Mouse (Mus musculus): ENCODE measurements at regions not wholly inside any gene's neighbourhood (a gene's known extent, or its start where the extent isn't known, plus 50 kb on each side); places are given as distances from the start of the nearest gene placed in this dataset.

DNA sequence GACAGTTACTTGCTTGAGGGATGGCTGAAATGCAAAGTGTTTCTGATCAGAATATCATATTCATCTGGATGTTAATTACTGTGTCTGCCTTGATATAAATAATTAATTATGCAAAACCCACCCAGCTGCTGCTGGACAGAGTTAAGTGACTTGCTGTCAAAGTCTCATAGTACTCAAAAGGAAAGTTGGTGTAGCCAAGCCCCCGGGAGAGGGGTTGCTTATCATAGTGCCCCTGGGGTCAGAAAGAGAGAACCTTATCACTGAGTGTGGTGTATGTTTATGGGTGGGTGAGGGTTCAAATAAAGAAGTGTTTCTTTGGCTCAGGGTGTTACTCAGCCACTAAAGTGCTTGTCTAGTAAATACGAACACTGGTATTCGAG is 211.6 kb downstream of the Cmpk2 start:
- Histone ChIP-seq H3K9ac (ENCODE audit: low read length) (no peak overlapping the region), H3K27me3 (ENCODE audit: control insufficient read depth, insufficient read depth, low read length) (no peaks in the 10 kb centered on the region), H3K27ac (replicated peaks) (no peak overlapping the region), H3K36me3 (ENCODE audit: control insufficient read depth, insufficient read depth, low read length) (no peaks in the 10 kb centered on the region), H3K4me1 (replicated peaks; ENCODE audit: control insufficient read depth, insufficient read depth) (no peaks in the 10 kb centered on the region), H3K4me3 (ENCODE audit: low read depth, low read length) (no peak overlapping the region), H3K4me2 (replicated peaks; ENCODE audit: low read depth) (no peak overlapping the region), H3K9me3 (ENCODE audit: control insufficient read depth, low read length) (no peaks in the 10 kb centered on the region)
- TF ChIP-seq CTCF (IDR thresholded peaks at IDR 0.05; ENCODE audit: low read depth), result no peak
- TF ChIP-seq EP300 (optimal IDR thresholded peaks at IDR 0.05), result no peak
- ATAC-seq (ENCODE audit: low FRiP score, low TSS enrichment) (no peak), DNase-seq (ENCODE audit: low spot score) (no peak)
- 29% methylated on average over 3 of the region's 3 CpGs for WGBS

DNA sequence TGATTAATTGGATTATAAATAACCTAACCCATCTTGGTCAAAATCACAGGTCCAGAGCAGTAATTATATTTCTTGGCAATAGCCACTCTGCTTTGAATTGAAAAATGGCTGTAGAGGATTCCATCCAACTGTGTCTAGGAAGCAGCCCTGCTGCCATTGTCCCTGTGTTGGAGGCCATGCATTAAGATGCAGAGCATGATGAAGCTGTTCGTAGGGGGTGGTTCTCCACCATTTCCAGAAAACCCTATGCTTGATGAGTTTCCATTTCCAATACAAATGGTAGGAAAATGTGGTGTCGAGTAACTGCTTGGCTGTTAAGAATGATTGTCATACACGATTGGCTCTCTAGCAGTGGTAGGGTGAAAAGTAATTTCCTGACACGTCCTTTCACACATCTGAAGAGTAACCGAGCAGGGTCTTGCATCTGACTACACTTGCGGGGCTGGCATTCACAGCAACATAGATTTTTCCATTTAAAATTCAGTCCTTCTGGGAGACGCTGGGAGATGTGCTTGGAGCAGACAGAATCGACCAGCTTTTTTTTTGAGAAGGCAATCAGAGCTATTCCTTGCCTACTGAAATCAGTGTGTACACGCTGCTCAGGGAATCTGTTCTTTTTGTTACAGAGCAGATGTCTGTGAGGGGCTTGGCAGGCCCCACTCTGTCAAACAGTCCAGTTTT is 211.0 kb downstream of the Cmpk2 start:
- TF ChIP-seq EP300 (optimal IDR thresholded peaks at IDR 0.05) (no peak), CTCF (IDR thresholded peaks at IDR 0.05; ENCODE audit: low read depth) (no peak)
- WGBS, result 64% methylated on average over 9 of the region's 9 CpGs
- H3K36me3 ChIP-seq (ENCODE audit: control insufficient read depth, insufficient read depth, low read length), result no peaks in the 10 kb centered on the region
- H3K9ac ChIP-seq (ENCODE audit: low read length), result no peak overlapping the region
- no peak for DNase-seq (ENCODE audit: low spot score)
- H3K27me3 ChIP-seq (ENCODE audit: control insufficient read depth, insufficient read depth, low read length), result no peaks in the 10 kb centered on the region
- no peak overlapping the region for H3K4me2 ChIP-seq (replicated peaks; ENCODE audit: low read depth)
- no peaks in the 10 kb centered on the region for H3K9me3 ChIP-seq (ENCODE audit: control insufficient read depth, low read length)
- no peak overlapping the region for H3K27ac ChIP-seq (replicated peaks)
- H3K4me3 ChIP-seq (ENCODE audit: low read depth, low read length), result no peak overlapping the region
- no peaks in the 10 kb centered on the region for H3K4me1 ChIP-seq (replicated peaks; ENCODE audit: control insufficient read depth, insufficient read depth)
- no peak for ATAC-seq (ENCODE audit: low FRiP score, low TSS enrichment)

DNA sequence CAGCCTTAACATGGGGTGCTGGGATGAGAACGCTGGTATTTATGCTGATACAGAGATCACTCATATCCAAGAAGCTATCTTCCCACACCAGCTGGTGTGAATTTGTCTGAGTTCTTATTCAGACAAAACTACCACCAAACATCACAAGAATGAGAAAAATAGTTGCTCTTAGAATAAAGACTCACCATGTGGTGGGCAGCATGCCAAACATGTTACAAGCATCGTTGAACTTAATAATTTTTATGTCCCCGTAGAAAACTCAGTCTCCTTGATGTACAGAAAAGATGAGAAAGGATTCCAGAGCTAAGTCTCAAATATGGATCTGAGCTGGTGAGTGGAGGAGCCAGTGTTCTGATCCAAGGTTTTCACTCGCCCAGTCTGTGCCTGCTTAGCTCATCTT is 196.5 kb downstream of the Cmpk2 start:
- TF ChIP-seq EP300 (optimal IDR thresholded peaks at IDR 0.05) (no peak), CTCF (IDR thresholded peaks at IDR 0.05; ENCODE audit: low read depth) (no peak)
- no peak for ATAC-seq (ENCODE audit: low FRiP score, low TSS enrichment)
- no peak overlapping the region for H3K9ac ChIP-seq (ENCODE audit: low read length)
- no peaks in the 10 kb centered on the region for H3K27me3 ChIP-seq (ENCODE audit: control insufficient read depth, insufficient read depth, low read length)
- WGBS, result 72% methylated on average over 4 of the region's 4 CpGs
- H3K27ac ChIP-seq (replicated peaks), result no peak overlapping the region
- no peak overlapping the region for H3K4me3 ChIP-seq (ENCODE audit: low read depth, low read length)
- no peak for DNase-seq (ENCODE audit: low spot score)
- H3K36me3 ChIP-seq (ENCODE audit: control insufficient read depth, insufficient read depth, low read length), result no peaks in the 10 kb centered on the region
- H3K4me1 ChIP-seq (replicated peaks; ENCODE audit: control insufficient read depth, insufficient read depth), result no peaks in the 10 kb centered on the region
- no peak overlapping the region for H3K4me2 ChIP-seq (replicated peaks; ENCODE audit: low read depth)
- no peaks in the 10 kb centered on the region for H3K9me3 ChIP-seq (ENCODE audit: control insufficient read depth, low read length)

DNA sequence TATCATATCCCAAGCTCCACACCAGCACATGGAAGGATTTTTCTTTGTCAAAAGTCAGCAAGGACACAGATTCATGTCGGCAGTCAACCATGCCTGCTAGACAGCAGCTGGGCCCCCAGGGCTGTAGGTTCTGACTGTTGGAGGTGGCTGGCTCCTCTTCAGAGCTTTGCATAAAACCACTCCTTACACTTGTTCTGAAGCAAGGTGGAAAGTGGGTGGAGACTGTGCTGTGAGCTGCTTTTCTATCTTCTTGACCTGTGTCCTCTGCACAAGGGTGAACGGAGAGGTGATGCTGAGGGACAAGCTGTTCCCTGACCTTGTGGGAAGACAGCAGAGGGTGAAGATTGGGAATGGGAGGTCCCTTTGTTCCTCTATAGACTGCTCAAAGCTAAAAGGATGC is 185.2 kb downstream of the Cmpk2 start:
- ATAC-seq (ENCODE audit: low FRiP score, low TSS enrichment) (no peak), DNase-seq (ENCODE audit: low spot score) (no peak)
- no peak overlapping the region for H3K4me2 ChIP-seq (replicated peaks; ENCODE audit: low read depth)
- no peaks in the 10 kb centered on the region for H3K27me3 ChIP-seq (ENCODE audit: control insufficient read depth, insufficient read depth, low read length)
- TF ChIP-seq CTCF (IDR thresholded peaks at IDR 0.05; ENCODE audit: low read depth) (no peak), EP300 (optimal IDR thresholded peaks at IDR 0.05) (no peak)
- H3K36me3 ChIP-seq (ENCODE audit: control insufficient read depth, insufficient read depth, low read length), result no peaks in the 10 kb centered on the region
- no peaks in the 10 kb centered on the region for H3K9me3 ChIP-seq (ENCODE audit: control insufficient read depth, low read length)
- H3K4me3 ChIP-seq (ENCODE audit: low read depth, low read length), result no peak overlapping the region
- no peak overlapping the region for H3K9ac ChIP-seq (ENCODE audit: low read length)
- H3K27ac ChIP-seq (replicated peaks), result no peak overlapping the region
- whole genome bisulfite sequencing, result 89% methylated on average over 2 of the region's 2 CpGs
- no peaks in the 10 kb centered on the region for H3K4me1 ChIP-seq (replicated peaks; ENCODE audit: control insufficient read depth, insufficient read depth)

DNA sequence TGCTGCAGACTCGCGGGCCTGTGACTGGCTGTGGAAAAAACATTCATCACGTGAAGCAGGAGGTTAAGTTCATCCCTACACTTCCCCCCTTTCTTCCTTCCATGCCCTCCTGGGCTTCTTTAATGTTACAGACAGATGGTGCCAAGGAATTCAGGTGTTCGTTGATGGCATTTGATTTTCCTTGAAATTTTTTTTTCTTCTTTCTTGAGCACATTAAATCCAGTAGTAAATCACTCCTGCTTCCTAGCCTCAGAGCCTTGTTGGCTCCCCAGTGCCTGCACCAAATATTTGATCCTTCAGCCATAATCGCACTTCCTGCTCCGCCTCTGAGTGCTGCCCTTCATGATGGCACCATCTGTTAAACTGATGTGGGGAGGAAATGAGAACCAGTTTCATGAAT is 184.8 kb downstream of the Cmpk2 start:
- H3K9me3 ChIP-seq (ENCODE audit: control insufficient read depth, low read length), result no peaks in the 10 kb centered on the region
- no peak overlapping the region for H3K4me2 ChIP-seq (replicated peaks; ENCODE audit: low read depth)
- H3K4me1 ChIP-seq (replicated peaks; ENCODE audit: control insufficient read depth, insufficient read depth), result no peaks in the 10 kb centered on the region
- DNase-seq (ENCODE audit: low spot score) (no peak), ATAC-seq (ENCODE audit: low FRiP score, low TSS enrichment) (no peak)
- no peak for TF ChIP-seq EP300 (optimal IDR thresholded peaks at IDR 0.05)
- no peak for TF ChIP-seq CTCF (IDR thresholded peaks at IDR 0.05; ENCODE audit: low read depth)
- no peak overlapping the region for H3K4me3 ChIP-seq (ENCODE audit: low read depth, low read length)
- no peak overlapping the region for H3K9ac ChIP-seq (ENCODE audit: low read length)
- no peak overlapping the region for H3K27ac ChIP-seq (replicated peaks)
- H3K36me3 ChIP-seq (ENCODE audit: control insufficient read depth, insufficient read depth, low read length), result no peaks in the 10 kb centered on the region
- no peaks in the 10 kb centered on the region for H3K27me3 ChIP-seq (ENCODE audit: control insufficient read depth, insufficient read depth, low read length)
- 62% methylated on average over 6 of the region's 6 CpGs for WGBS

DNA sequence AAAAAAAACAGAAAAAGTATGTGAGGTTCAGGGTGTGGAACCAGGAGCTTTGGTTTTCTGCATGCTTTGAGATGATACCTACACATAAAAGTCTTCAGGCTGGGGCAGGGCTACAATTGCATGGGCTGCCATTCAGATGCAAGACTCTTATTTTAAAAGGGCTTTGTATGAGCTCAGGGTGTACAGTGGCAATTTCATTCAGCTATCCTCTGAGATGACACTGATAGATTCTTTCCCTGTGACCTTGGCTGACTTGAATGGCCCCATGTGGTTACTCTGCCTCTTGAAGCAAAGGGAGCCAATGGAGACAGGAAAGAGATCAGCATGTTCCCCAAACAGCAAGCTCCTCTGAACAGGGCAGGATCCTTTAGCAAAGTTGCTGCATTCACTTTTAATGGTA is 177.1 kb downstream of the Cmpk2 start:
- H3K4me3 ChIP-seq (ENCODE audit: low read depth, low read length), result no peak overlapping the region
- no peaks in the 10 kb centered on the region for H3K27me3 ChIP-seq (ENCODE audit: control insufficient read depth, insufficient read depth, low read length)
- TF ChIP-seq EP300 (optimal IDR thresholded peaks at IDR 0.05), result no peak
- TF ChIP-seq CTCF (IDR thresholded peaks at IDR 0.05; ENCODE audit: low read depth), result no peak
- H3K4me2 ChIP-seq (replicated peaks; ENCODE audit: low read depth), result no peak overlapping the region
- H3K9me3 ChIP-seq (ENCODE audit: control insufficient read depth, low read length), result no peaks in the 10 kb centered on the region
- ATAC-seq (ENCODE audit: low FRiP score, low TSS enrichment) (no peak), DNase-seq (ENCODE audit: low spot score) (no peak)
- H3K9ac ChIP-seq (ENCODE audit: low read length), result no peak overlapping the region
- no peaks in the 10 kb centered on the region for H3K36me3 ChIP-seq (ENCODE audit: control insufficient read depth, insufficient read depth, low read length)
- H3K27ac ChIP-seq (replicated peaks), result no peak overlapping the region
- no peaks in the 10 kb centered on the region for H3K4me1 ChIP-seq (replicated peaks; ENCODE audit: control insufficient read depth, insufficient read depth)
